Mouse (Mus musculus): Measurements from ENCODE around the gene Srpx2. TPM values are rescaled to one million over a fixed set of nuclear protein-coding genes. Genes with fewer than 3 reads are reported as not detected.

Gene Srpx2
- polyA plus RNA-seq, 1 experiment from 2014 or later, result 8.4 TPM

DNA sequence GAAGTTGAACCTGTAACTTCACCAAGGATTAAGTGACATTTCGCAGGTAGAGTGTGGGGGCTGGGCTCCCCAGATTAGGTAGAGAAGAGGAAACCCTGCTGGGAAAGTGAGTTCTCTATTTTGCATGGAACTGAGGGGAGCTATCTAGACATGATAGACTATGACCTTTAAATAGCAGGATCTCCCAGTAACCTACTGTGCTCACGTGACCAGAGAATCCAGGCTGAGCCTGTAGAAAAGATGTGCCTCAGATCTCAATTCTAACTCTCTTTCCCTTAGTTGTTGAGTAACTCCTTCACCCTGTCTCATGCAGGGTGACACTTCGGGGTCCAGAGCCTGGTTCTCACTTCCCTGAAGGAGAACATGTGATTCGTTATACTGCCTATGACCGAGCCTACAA is 18.5 kb downstream of the Srpx2 start:
- H3K9ac ChIP-seq (ENCODE audit: low read length), result no peak overlapping the region

DNA sequence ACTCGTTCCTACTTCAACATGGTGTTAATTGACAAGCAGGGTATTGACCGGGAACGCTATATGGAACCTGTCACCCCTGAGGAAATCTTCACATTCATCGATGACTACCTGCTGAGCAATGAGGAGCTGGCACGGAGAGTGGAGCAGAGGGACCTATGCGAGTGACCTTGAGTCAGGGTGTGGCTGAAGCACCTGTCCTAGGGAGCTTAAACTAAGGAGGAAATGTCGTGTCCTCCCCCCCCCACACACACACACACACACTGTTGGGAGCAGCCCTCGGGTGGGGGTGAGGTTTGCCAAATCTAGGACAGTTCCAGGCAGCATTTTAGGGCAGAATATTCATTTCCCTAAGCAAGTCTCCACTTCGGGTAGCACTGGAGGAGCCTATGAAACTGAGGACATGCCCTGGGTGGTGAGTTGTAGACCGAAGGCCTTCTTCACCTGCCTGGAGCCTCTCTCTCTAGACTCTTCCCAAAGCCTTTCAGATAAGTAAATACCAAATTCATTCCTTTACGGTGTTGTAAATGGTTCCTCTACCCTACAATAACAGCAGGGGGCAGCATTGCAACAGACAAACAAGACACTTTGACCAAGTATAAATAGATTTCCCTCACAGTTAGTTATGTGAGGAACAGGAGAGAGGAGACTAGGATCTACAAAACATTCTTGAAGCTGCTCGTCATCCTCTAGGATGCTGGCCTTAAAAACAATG is 23.2 kb downstream of the Srpx2 start:
- Histone ChIP-seq H3K9me3 (replicated peaks; ENCODE audit: control insufficient read depth, low read length) (no peaks in the 10 kb centered on the region), H3K27ac (ENCODE audit: low read length) (no peak overlapping the region), H3K9ac (ENCODE audit: low read length) (no peak overlapping the region), H3K27me3 (ENCODE audit: control insufficient read depth, insufficient read depth, low read length) (no peaks in the 10 kb centered on the region; the same call in 1 of the 2 replicates), H3K4me1 (ENCODE audit: control insufficient read depth, insufficient read depth, low read length) (no peaks in the 10 kb centered on the region), H3K4me3 (replicated peaks; ENCODE audit: low read length) (no peak overlapping the region), H3K4me2 (ENCODE audit: low read depth, low read length) (no peak overlapping the region), H3K36me3 (ENCODE audit: control insufficient read depth, insufficient read depth, low read length) (no peaks in the 10 kb centered on the region)
- no peak for ATAC-seq (ENCODE audit: insufficient read depth, low FRiP score)
- 51% methylated on average over 12 of the region's 12 CpGs for WGBS

More for the DNA sequence above, 18.5 kb downstream of the Srpx2 start:
- WGBS, result 80% methylated on average over 5 of the region's 5 CpGs
- no peaks in the 10 kb centered on the region for H3K27me3 ChIP-seq (ENCODE audit: control insufficient read depth, insufficient read depth, low read length)
- H3K4me2 ChIP-seq (ENCODE audit: low read depth, low read length), result no peak overlapping the region
- ATAC-seq (ENCODE audit: insufficient read depth, low FRiP score), result no peak
- no peaks in the 10 kb centered on the region for H3K9me3 ChIP-seq (replicated peaks; ENCODE audit: control insufficient read depth, low read length)
- H3K27ac ChIP-seq (ENCODE audit: low read length), result no peak overlapping the region
- H3K4me3 ChIP-seq (replicated peaks; ENCODE audit: low read length), result no peak overlapping the region
- H3K4me1 ChIP-seq (ENCODE audit: control insufficient read depth, insufficient read depth, low read length), result no peaks in the 10 kb centered on the region
- no peaks in the 10 kb centered on the region for H3K36me3 ChIP-seq (ENCODE audit: control insufficient read depth, insufficient read depth, low read length)

DNA sequence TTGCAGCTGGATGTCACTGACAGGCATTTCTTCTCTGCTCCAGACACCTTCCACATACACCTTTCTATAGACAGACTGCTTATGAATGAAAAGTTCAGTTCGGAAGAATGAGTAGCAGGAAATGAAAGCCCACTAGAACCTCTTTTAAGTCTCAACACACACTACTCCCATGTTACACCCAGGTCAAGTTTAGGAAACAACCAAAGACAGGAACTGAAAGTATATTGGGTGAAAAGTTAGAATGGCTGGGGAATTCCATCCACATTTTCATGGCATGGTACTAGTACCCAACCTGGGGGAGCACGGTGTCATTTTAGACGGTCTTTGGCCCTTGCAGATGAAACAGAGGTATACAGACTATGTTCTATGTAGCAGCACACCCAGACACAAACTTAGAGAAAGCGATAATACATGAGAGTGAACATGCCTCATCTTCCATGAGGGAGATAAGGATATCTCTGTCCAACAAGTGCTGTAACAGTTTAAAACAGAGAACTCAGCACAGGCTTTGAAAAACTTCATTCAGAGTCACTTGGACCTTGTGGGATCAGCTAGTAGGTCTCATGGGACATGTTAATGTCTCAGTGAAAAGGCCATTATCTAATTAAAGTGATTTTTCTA is 28.5 kb downstream of the Srpx2 start:
- Histone ChIP-seq H3K9ac (ENCODE audit: low read length) (no peak overlapping the region), H3K36me3 (ENCODE audit: control insufficient read depth, insufficient read depth, low read length) (no peaks in the 10 kb centered on the region), H3K27ac (ENCODE audit: low read length) (no peak overlapping the region), H3K4me1 (ENCODE audit: control insufficient read depth, insufficient read depth, low read length) (no peaks in the 10 kb centered on the region), H3K9me3 (replicated peaks; ENCODE audit: control insufficient read depth, low read length) (no peaks in the 10 kb centered on the region), H3K4me3 (replicated peaks; ENCODE audit: low read length) (no peak overlapping the region), H3K27me3 (ENCODE audit: control insufficient read depth, insufficient read depth, low read length) (no peaks in the 10 kb centered on the region; the same call in 1 of the 2 replicates), H3K4me2 (ENCODE audit: low read depth, low read length) (no peak overlapping the region)
- no peak for ATAC-seq (ENCODE audit: insufficient read depth, low FRiP score)
- 85% methylated on average over 4 of the region's 4 CpGs for WGBS

DNA sequence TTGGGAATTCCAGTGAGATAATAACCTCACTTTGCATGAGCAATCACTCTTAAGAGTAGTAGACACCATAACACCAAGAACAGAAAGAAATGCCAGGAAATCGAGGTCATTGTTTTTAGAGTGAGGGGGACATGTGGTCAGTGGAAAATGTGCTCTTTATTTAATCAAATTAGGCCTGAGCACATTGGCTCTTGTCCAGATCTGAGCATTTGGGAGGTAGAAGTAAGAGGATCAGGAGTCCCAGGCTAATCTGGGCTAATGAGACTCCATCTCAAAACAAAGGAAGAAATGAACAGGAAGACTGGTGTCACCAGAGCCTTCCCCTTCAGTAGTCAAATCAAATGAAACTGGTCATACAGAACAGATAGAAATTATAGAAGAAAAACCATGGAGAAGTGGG is 31.3 kb downstream of the Srpx2 start:
- Histone ChIP-seq H3K9me3 (replicated peaks; ENCODE audit: control insufficient read depth, low read length) (no peaks in the 10 kb centered on the region), H3K27ac (ENCODE audit: low read length) (no peak overlapping the region), H3K36me3 (ENCODE audit: control insufficient read depth, insufficient read depth, low read length) (no peaks in the 10 kb centered on the region), H3K27me3 (ENCODE audit: control insufficient read depth, insufficient read depth, low read length) (no peaks in the 10 kb centered on the region; the same call in 1 of the 2 replicates), H3K4me3 (replicated peaks; ENCODE audit: low read length) (no peak overlapping the region), H3K4me1 (ENCODE audit: control insufficient read depth, insufficient read depth, low read length) (no peaks in the 10 kb centered on the region), H3K9ac (ENCODE audit: low read length) (no peak overlapping the region), H3K4me2 (ENCODE audit: low read depth, low read length) (no peak overlapping the region)
- no peak for ATAC-seq (ENCODE audit: insufficient read depth, low FRiP score)
- WGBS, result 39% methylated on average over 1 of the region's 1 CpGs

DNA sequence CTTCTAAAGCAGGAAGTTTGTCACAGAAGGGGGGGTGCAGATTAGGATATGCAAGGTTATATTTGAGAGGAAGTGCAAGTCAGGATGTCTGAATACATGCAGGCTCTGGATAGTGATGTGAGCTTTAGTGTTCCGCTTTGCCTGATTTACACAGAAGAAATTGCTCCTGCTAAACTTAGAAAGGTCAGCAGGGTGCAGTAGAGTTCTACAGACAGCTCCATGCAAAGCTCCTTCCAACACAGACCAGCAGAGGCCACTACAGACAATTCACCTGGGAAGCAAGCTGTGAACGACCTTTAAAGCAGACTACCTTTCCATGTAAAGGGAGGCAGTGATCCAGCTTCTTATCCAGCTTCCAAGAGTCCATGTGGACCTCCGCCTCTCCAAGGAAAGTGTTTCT is 39.2 kb downstream of the Srpx2 start:
- H3K4me1 ChIP-seq (ENCODE audit: control insufficient read depth, insufficient read depth, low read length), result no peaks in the 10 kb centered on the region
- no peak overlapping the region for H3K4me2 ChIP-seq (ENCODE audit: low read depth, low read length)
- no peaks in the 10 kb centered on the region for H3K9me3 ChIP-seq (replicated peaks; ENCODE audit: control insufficient read depth, low read length)
- no peak overlapping the region for H3K9ac ChIP-seq (ENCODE audit: low read length)
- WGBS, result 33% methylated on average over 3 of the region's 3 CpGs
- no peaks in the 10 kb centered on the region for H3K36me3 ChIP-seq (ENCODE audit: control insufficient read depth, insufficient read depth, low read length)
- H3K4me3 ChIP-seq (replicated peaks; ENCODE audit: low read length), result no peak overlapping the region
- H3K27me3 ChIP-seq (ENCODE audit: control insufficient read depth, insufficient read depth, low read length), result no peaks in the 10 kb centered on the region
- H3K27ac ChIP-seq (ENCODE audit: low read length), result no peak overlapping the region
- no peak for ATAC-seq (ENCODE audit: insufficient read depth, low FRiP score)

DNA sequence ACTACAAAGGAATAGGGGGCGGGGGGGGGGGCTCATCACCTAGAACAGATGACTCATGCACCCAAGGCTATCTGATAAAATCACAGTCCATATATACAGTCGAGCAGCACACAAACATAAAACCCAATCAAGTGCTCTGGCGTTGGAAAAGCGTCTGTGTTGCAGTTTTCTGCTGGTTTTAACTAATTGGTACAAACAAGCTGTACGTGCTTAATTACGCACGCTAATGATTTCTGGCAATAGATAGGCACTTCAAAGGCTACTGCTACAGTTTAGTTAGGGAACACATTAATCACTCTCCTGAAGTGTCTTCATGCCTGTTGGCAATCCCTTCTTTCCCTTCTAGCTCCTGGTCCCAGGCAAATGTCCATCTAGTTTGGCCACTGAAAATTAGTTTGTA is 46.4 kb downstream of the Srpx2 start:
- no peak for ATAC-seq (ENCODE audit: insufficient read depth, low FRiP score)
- Histone ChIP-seq H3K4me3 (replicated peaks; ENCODE audit: low read length) (no peak overlapping the region), H3K9me3 (replicated peaks; ENCODE audit: control insufficient read depth, low read length) (no peaks in the 10 kb centered on the region), H3K36me3 (ENCODE audit: control insufficient read depth, insufficient read depth, low read length) (no peaks in the 10 kb centered on the region), H3K27ac (ENCODE audit: low read length) (no peak overlapping the region), H3K4me2 (ENCODE audit: low read depth, low read length) (no peak overlapping the region), H3K27me3 (ENCODE audit: control insufficient read depth, insufficient read depth, low read length) (no peaks in the 10 kb centered on the region), H3K4me1 (ENCODE audit: control insufficient read depth, insufficient read depth, low read length) (no peaks in the 10 kb centered on the region), H3K9ac (ENCODE audit: low read length) (no peak overlapping the region)
- 51% methylated on average over 7 of the region's 7 CpGs for WGBS

DNA sequence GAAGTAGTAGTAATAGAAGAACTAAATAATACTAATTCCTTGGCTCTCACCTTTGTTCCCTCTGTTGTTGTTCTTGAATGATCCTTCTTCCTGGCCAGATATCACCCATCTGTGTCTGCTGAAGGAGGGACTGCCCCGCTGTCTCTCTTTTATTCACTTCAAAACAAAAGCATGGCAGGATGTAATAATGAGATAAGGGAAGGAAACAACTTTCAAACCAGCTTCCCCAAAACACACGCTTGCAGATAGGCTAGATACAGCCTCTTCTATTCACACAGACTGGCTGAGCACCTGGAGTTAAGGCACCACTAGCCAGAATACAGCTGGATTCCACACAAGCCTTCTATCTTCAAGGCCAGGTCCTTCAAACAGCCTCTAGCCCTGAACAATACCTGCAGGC is 52.4 kb downstream of the Srpx2 start:
- Histone ChIP-seq H3K4me3 (replicated peaks; ENCODE audit: low read length) (no peak overlapping the region), H3K9me3 (replicated peaks; ENCODE audit: control insufficient read depth, low read length) (no peaks in the 10 kb centered on the region), H3K27me3 (ENCODE audit: control insufficient read depth, insufficient read depth, low read length) (no peaks in the 10 kb centered on the region; the same call in 1 of the 2 replicates), H3K27ac (ENCODE audit: low read length) (no peak overlapping the region), H3K9ac (ENCODE audit: low read length) (no peak overlapping the region), H3K36me3 (ENCODE audit: control insufficient read depth, insufficient read depth, low read length) (no peaks in the 10 kb centered on the region), H3K4me1 (ENCODE audit: control insufficient read depth, insufficient read depth, low read length) (no peaks in the 10 kb centered on the region), H3K4me2 (ENCODE audit: low read depth, low read length) (no peak overlapping the region)
- no peak for ATAC-seq (ENCODE audit: insufficient read depth, low FRiP score)
- 58% methylated on average over 2 of the region's 2 CpGs for WGBS

DNA sequence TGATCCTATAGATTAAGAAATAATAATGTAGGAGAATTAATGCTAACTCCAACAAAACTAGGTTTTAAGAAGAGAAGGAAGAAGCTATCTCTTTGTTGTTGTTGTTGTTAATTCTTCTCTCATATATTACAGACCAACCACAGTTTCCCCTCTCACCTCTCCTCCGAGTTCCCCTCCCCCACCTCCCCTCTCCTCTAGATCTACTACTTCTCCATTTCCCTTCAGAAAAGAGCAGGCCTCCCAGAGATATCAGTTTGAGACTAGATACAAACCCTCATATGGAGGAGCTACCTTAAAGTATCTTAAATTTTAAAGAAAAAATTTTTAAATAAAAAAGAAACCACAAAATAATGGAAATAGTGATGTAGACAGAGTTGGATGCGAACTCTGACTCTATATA is 56.4 kb downstream of the Srpx2 start:
- no peak overlapping the region for H3K4me3 ChIP-seq (replicated peaks; ENCODE audit: low read length)
- no peaks in the 10 kb centered on the region for H3K36me3 ChIP-seq (ENCODE audit: control insufficient read depth, insufficient read depth, low read length)
- 67% methylated on average over 2 of the region's 2 CpGs for WGBS
- no peaks in the 10 kb centered on the region for H3K9me3 ChIP-seq (replicated peaks; ENCODE audit: control insufficient read depth, low read length)
- no peak overlapping the region for H3K27ac ChIP-seq (ENCODE audit: low read length)
- H3K4me1 ChIP-seq (ENCODE audit: control insufficient read depth, insufficient read depth, low read length), result no peaks in the 10 kb centered on the region
- H3K27me3 ChIP-seq (ENCODE audit: control insufficient read depth, insufficient read depth, low read length), result no peaks in the 10 kb centered on the region; the same call in 1 of the 2 replicates
- ATAC-seq (ENCODE audit: insufficient read depth, low FRiP score), result no peak
- no peak overlapping the region for H3K4me2 ChIP-seq (ENCODE audit: low read depth, low read length)
- H3K9ac ChIP-seq (ENCODE audit: low read length), result no peak overlapping the region

DNA sequence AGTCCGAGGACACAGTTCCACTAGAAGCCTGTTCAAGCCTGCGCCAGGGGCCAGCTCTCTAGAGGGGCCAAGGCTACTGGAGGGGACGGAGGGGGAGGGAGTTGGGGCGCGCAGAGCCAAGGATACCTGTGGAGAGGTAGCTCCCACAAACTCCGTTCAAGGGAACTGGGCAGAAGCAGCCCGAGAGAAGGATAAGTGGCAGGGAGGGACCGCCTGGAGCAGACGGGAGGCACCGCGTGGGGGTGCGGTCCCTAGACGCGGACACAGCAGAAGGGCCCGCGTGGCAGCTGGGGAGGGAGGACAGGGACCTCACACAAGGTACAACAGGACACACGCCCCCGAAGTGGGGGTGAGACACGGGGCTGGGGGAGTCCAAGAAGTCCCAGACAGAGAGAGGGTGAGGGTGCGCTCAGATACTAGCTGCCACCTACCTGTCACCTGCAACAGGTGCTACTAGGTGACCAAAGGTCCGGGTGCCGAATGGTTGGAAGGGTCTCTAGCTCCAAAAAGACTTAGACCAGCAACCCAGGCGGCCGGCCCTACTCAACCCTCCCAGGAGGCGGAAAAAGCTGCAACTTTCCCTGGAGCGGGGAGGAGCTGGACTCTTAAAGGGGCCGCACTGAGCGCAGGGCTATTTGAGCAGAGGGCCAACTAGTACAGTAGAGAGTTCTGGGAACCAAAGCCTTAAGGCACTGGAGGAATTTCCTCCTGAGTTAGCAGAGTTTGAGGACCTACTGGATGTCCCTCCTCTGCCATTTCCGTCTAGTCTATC is 73.2 kb downstream of the Srpx2 start, which contains the start of gene Sytl4:
Gene Sytl4, minus strand, starts transcription at position 582 of the 772 bp plus-strand sequence.
- Histone ChIP-seq H3K27ac (ENCODE audit: low read length) (no peak within 1 kb of the TSS), H3K9ac (ENCODE audit: low read length) (peak within 1 kb of the TSS; percentile 69), H3K4me2 (ENCODE audit: low read depth, low read length) (peak within 1 kb of the TSS; percentile 61), H3K4me3 (replicated peaks; ENCODE audit: low read length) (peak within 1 kb of the TSS; percentile 56), H3K9me3 (replicated peaks; ENCODE audit: control insufficient read depth, low read length) (no peaks in the 10 kb centered on the region), H3K36me3 (ENCODE audit: control insufficient read depth, insufficient read depth, low read length) (no peaks in the 10 kb centered on the region), H3K27me3 (ENCODE audit: control insufficient read depth, insufficient read depth, low read length) (no peaks in the 10 kb centered on the region; the same call in 1 of the 2 replicates), H3K4me1 (ENCODE audit: control insufficient read depth, insufficient read depth, low read length) (no peaks in the 10 kb centered on the region)
- peak; percentile 75; the same call in 1 of the 2 replicates for ATAC-seq (ENCODE audit: insufficient read depth, low FRiP score)
- WGBS, result 15% methylated on average over 29 of the region's 29 CpGs

Data from stomach, embryonic 16.5 days (tissue).